Mouse (Mus musculus) spleen, adult 2 months (tissue): ENCODE results near the gene Rps2. TPM values are rescaled to one million over a fixed set of nuclear protein-coding genes. Genes with fewer than 3 reads are reported as not detected.

Experiments
- DNase-seq, 2 experiments: peaks; one replicate each; pipeline versions ENCODE4 v3.0.0 to v3.0.0-alpha.2; 2012 to 2021; ENCODE audit warnings: low spot score in 2 of 2, low read depth in 1 of 2
- H3K27ac ChIP-seq: fragments of 200-500 bp; 2 replicates; pipeline ENCODE4 v1.5.1; 2012; ENCODE audit warnings: low read length, inconsistent platforms; ENCODE audit not compliant: insufficient read depth
- H3K27me3 ChIP-seq: fragments of 200-500 bp; 2 replicates; pipeline ENCODE4 v1.6.1; 2012; ENCODE audit warnings: mild to moderate bottlenecking, moderate library complexity, low read length, inconsistent platforms; ENCODE audit not compliant: control insufficient read depth, insufficient read depth
- H3K36me3 ChIP-seq: fragments of 200-500 bp; 2 replicates; pipeline ENCODE4 v1.6.1; 2012; ENCODE audit warnings: mild to moderate bottlenecking, low read length, inconsistent platforms; ENCODE audit not compliant: control insufficient read depth, insufficient read depth
- H3K4me1 ChIP-seq: fragments of 200-500 bp; 2 replicates; pipeline ENCODE4 v1.6.1; 2011; ENCODE audit warnings: inconsistent platforms; ENCODE audit not compliant: control insufficient read depth, insufficient read depth, insufficient read length
- H3K4me3 ChIP-seq: fragments of 200-500 bp; 2 replicates; pipeline ENCODE4 v1.5.1; 2011; ENCODE audit warnings: mild to moderate bottlenecking, inconsistent platforms; ENCODE audit not compliant: insufficient read depth, insufficient read length; ENCODE audit errors: extremely low read depth
- CTCF ChIP-seq: fragments of 200-500 bp; IDR thresholded peaks from 2 replicates; pipeline ENCODE4 v1.5.1; 2011; ENCODE audit warnings: mild to moderate bottlenecking, inconsistent platforms; ENCODE audit not compliant: insufficient read depth, insufficient read length, insufficient replicate concordance; ENCODE audit errors: extremely low read depth
- POLR2A ChIP-seq: fragments of 200-500 bp; IDR thresholded peaks from 2 replicates; pipeline ENCODE4 v1.6.1; 2011; ENCODE audit warnings: low read depth, low read length, inconsistent platforms
- WGBS: fragments of 180-500 bp; shearing (Covaris S2); methylation state at CpG from one replicate; pipeline ENCODE4 v1.1.7; 2018; 5-methylcytosine and 5-hydroxymethylcytosine counted together
- polyA plus RNA-seq: library from polyadenylated mRNA; depleted of rRNA; stranded (reverse); fragments of >200 nt; gene quantifications from 2 replicates; pipeline ENCODE4 v1.2.3, GENCODE M21; 2012

Gene Rps2
- polyA plus RNA-seq, 1 experiment, result 2,560 TPM

DNA sequence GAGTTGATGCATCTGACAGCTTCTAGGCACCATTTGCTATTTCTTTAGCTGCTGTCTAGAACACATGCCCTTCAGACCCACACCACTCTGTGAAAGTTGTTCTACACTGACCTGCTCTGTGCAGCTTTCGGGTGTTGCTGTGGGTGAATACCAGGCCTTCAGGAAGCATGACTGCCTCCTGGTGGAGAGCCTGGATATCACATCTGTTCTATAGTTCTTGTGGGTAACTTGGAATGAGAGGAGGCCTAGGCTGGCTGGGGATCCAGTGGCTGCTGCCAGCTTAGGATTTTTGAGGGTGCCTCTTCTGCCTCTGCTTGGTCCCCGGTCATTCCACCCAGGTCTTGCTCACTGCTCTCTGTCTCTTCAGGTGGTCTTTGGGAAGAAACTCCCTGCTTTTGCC is 41.7 kb upstream of the Rps2 start:
- 70% methylated on average over 2 of the region's 2 CpGs for WGBS
- Histone ChIP-seq H3K4me3 (no peak overlapping the region), H3K27me3 (no peaks in the 10 kb centered on the region), H3K27ac (no peak overlapping the region), H3K4me1 (peaks cover 5% of the 10 kb centered on the region; the same call in 1 of the 2 replicates), H3K36me3 (peaks cover 33% of the 10 kb centered on the region)
- DNase-seq, result peak; percentile 56 to 66
- TF ChIP-seq POLR2A (no peak), CTCF (peak; percentile 67; the same call in 1 of the 2 replicates)

DNA sequence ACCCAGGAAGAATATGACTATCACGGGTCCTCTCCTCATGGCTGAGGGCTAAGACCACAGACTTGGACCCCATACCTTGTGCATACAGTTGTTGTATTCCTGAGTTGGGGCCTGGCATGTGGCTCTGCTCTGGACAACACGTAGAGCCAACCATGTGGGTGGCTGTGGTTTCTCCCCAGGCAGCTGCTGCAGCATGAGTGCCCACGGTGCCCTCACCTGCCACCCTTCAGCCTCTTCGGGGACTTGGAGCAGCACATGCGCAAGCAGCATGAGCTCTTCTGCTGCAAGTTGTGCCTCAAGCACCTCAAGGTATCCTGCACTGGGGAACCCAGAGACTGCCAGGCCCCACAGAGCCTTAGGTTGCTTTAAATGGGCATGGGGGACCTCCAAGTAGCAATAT is 41.0 kb upstream of the Rps2 start:
- no peaks in the 10 kb centered on the region for H3K27me3 ChIP-seq
- TF ChIP-seq POLR2A (no peak), CTCF (no peak)
- H3K36me3 ChIP-seq, result peaks cover 37% of the 10 kb centered on the region
- no peak overlapping the region for H3K27ac ChIP-seq
- DNase-seq, result no peak
- H3K4me3 ChIP-seq, result no peak overlapping the region
- H3K4me1 ChIP-seq, result peaks cover 3% of the 10 kb centered on the region; the same call in 1 of the 2 replicates
- WGBS, result 82% methylated on average over 5 of the region's 5 CpGs

DNA sequence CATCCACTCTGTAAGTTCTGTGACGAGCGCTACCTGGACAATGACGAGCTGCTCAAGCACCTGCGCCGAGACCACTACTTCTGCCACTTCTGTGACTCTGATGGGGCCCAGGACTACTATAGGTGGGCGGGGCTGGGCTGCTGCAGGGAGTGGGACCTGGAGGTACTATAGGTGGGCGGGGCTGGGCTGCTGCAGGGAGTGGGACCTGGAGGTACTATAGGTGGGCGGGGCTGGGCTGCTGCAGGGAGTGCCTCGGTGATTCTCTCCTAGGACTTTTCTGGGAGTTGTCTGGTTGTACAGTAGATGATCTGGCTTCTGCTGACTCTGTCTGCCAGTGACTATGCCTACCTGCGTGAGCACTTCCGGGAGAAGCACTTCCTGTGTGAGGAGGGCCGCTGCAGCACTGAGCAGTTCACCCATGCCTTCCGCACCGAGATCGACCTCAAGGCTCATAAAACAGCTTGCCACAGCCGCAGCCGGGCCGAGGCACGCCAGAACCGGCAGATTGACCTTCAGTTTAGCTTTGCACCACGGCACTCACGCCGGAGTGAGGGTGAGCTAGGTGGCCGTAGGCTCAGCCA is 40.3 kb upstream of the Rps2 start:
- DNase-seq, result no peak
- TF ChIP-seq POLR2A, result no peak
- no peak for TF ChIP-seq CTCF
- H3K4me3 ChIP-seq, result no peak overlapping the region
- H3K4me1 ChIP-seq, result no peaks in the 10 kb centered on the region
- peaks cover 37% of the 10 kb centered on the region for H3K36me3 ChIP-seq
- H3K27me3 ChIP-seq, result no peaks in the 10 kb centered on the region
- no peak overlapping the region for H3K27ac ChIP-seq
- 94% methylated on average over 24 of the region's 24 CpGs for WGBS

DNA sequence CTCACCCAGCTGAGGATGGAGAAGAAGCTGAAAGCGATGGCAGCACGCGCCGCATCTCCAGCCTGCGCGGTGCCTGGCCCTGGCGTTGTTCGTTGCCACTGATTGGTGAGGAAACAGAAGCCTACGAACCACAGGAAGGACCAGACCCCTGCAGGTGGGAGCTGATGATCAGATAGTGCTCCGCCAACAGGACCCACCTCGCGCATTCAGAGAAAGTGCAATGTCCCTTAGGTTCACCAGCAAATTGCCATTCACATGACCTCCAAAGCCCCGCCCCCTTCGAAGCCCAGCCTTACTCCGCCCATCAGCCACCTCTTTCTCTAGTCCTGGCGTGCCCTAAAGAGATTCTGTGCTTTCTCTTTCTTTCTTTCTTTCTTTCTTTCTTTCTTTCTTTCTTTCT is 31.4 kb upstream of the Rps2 start:
- H3K27ac ChIP-seq, result no peak overlapping the region
- TF ChIP-seq POLR2A, result no peak
- no peak for TF ChIP-seq CTCF
- peak in 1 of 2 experiments; percentile 50 for DNase-seq
- H3K27me3 ChIP-seq, result peaks cover 16% of the 10 kb centered on the region
- H3K4me3 ChIP-seq, result 0 out of 2 replicates have a peak overlapping the region, but pooled peaks have one; percentile 14
- peaks cover under 1% of the 10 kb centered on the region; the same call in 1 of the 2 replicates for H3K36me3 ChIP-seq
- peaks cover 17% of the 10 kb centered on the region for H3K4me1 ChIP-seq
- WGBS, result 49% methylated on average over 16 of the region's 16 CpGs

DNA sequence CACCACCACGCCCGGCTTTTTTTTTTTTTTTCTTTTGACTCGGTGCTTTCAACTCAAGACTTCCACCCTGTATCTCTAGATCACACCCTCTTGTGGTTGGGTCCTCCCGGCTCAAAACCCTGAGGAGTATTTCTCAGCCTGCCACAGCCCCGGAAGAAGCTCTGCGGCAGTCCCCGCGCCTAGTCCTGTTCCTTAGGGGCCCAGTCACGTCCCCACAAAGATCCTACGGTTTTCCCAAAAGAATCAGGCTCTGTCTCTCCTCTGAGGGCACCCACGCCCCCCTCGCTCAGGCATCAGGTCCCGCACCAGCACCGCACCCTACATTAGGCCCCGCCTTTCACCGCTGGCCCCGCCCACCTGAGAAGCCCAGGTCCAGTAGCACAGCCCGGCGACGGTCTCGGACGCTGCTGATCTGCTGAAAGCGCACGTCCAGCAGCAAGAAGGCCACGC is 30.7 kb upstream of the Rps2 start:
- no peak for TF ChIP-seq CTCF
- TF ChIP-seq POLR2A, result no peak
- peak in 1 of 2 experiments; percentile 42 for DNase-seq
- Histone ChIP-seq H3K36me3 (no peaks in the 10 kb centered on the region), H3K4me3 (peak overlapping the region; percentile 65), H3K27me3 (peaks cover 16% of the 10 kb centered on the region), H3K27ac (no peak overlapping the region), H3K4me1 (peaks cover 17% of the 10 kb centered on the region)
- under 1% methylated on average over 25 of the region's 25 CpGs for WGBS

DNA sequence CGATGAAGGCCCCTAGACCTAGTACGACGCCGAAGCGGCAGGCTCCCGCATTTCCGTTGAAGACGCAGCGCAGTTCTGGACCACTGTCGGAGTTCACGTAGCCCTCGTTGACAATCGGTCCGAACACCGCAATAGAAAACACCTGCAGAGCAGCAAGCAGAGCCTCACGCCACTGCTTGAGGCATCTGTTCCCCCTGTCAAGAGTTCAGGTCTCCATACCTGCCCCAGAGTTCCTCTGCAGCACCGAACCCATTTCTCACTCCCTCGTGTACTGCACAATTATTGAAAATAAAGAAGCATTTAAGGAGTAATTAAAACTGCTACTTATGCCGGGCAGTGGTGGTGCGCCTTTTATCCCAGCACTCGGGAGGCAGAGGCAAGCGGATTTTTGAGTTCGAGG is 30.3 kb upstream of the Rps2 start:
- WGBS, result 21% methylated on average over 23 of the region's 23 CpGs
- DNase-seq, result no peak
- Histone ChIP-seq H3K27ac (no peak overlapping the region), H3K4me3 (peak overlapping the region; percentile 65), H3K36me3 (no peaks in the 10 kb centered on the region), H3K4me1 (peaks cover 17% of the 10 kb centered on the region), H3K27me3 (peaks cover 16% of the 10 kb centered on the region)
- no peak for TF ChIP-seq POLR2A
